Mouse (Mus musculus) midbrain, postnatal 0 days (tissue): ENCODE measurements around the gene Rita1. TPM values are rescaled to one million over a fixed set of nuclear protein-coding genes. Genes with fewer than 3 reads are reported as not detected.
A peak's percentile ranks its signal among the peaks of the same experiment; 100 is the strongest.

ENCODE experiments used
- ATAC-seq: fragments of 200-750 bp; cut with Nextera tagmentation; 2 replicates; pipeline ENCODE4 v1.8.0; 2017; ENCODE audit warnings: moderate number of reproducible peaks, mild to moderate bottlenecking, moderate TSS enrichment, moderate library complexity; ENCODE audit not compliant: low FRiP score
- DNase-seq: peaks from one replicate; pipeline ENCODE4 v3.0.0-alpha.2; 2015; ENCODE audit warnings: low spot score
- H3K27ac ChIP-seq: fragments of 300-500 bp; sonication (generic); 2 replicates; pipeline ENCODE4 v1.5.1; 2014; ENCODE audit warnings: low read depth, mild to moderate bottlenecking, low read length, mixed read lengths
- H3K27me3 ChIP-seq: fragments of 300-500 bp; sonication (generic); 2 replicates; pipeline ENCODE4 v1.6.1; 2014; ENCODE audit warnings: low read length, control low read depth, mixed read lengths; ENCODE audit not compliant: insufficient read depth
- H3K36me3 ChIP-seq: fragments of 300-500 bp; sonication (generic); 2 replicates; pipeline ENCODE4 v1.6.1; 2014; ENCODE audit warnings: low read length, control low read depth, mixed read lengths; ENCODE audit not compliant: insufficient read depth
- H3K4me1 ChIP-seq: fragments of 300-500 bp; sonication (generic); 2 replicates; pipeline ENCODE4 v1.6.1; 2014; ENCODE audit warnings: mild to moderate bottlenecking, control low read depth, antibody characterized with exemption, low read length, mixed read lengths; ENCODE audit not compliant: insufficient read depth
- H3K4me2 ChIP-seq: fragments of 300-500 bp; sonication (generic); 2 replicates; pipeline ENCODE4 v1.6.1; 2014; ENCODE audit warnings: low read depth, mild to moderate bottlenecking, low read length, mixed read lengths; ENCODE audit not compliant: poor library complexity, severe bottlenecking
- H3K4me3 ChIP-seq: fragments of 300-500 bp; sonication (generic); 2 replicates; pipeline ENCODE4 v1.5.1; 2014; ENCODE audit warnings: low read depth, mild to moderate bottlenecking, low read length, moderate library complexity
- H3K9ac ChIP-seq: fragments of 300-500 bp; sonication (generic); replicated peaks from 2 replicates; pipeline ENCODE4 v1.6.1; 2014; ENCODE audit warnings: mild to moderate bottlenecking, low read length, moderate library complexity, mixed read lengths; ENCODE audit not compliant: poor library complexity, severe bottlenecking
- H3K9me3 ChIP-seq: fragments of 300-500 bp; sonication (generic); 2 replicates; pipeline ENCODE4 v1.6.1; 2016; ENCODE audit warnings: low read length, control low read depth
- CTCF ChIP-seq: IDR thresholded peaks from 2 replicates; pipeline ENCODE4 v1.5.1; 2016; ENCODE audit warnings: antibody characterized with exemption, mild to moderate bottlenecking
- WGBS: fragments of 180-500 bp; shearing (Covaris S2); extraction: QIAGEN DNeasy Blood & Tissue Kit; methylation state at CpG from one replicate; pipeline ENCODE4 v1.1.7; 2014; 5-methylcytosine and 5-hydroxymethylcytosine counted together
- polyA plus RNA-seq: library from polyadenylated mRNA; unstranded; fragments of >200 nt; fragmentation: Nextera tagmentation; extraction: Ambion mirVana; gene quantifications from 2 replicates; pipeline ENCODE4 v1.2.1, GENCODE M21; 2015
- total RNA-seq: library from RNA; depleted of rRNA; stranded (reverse); fragments of >200 nt; gene quantifications from 2 replicates; pipeline ENCODE4 v1.2.3, GENCODE M21; 2014

Rita1 gene
- total and polyA plus RNA-seq, 2 experiments from 2014 or later: 31.4 to 43.6 TPM

GRCm38 (mm10) chr5:120649938-120650337, 37.5 kb upstream of the Rita1 start:
- H3K4me1 ChIP-seq: peaks cover 6% of the 10 kb centered on the region; the same call in 1 of the 2 replicates
- no peaks in the 10 kb centered on the region for H3K36me3 ChIP-seq
- ATAC-seq: no peak
- DNase-seq: no peak
- H3K27ac ChIP-seq: no peak overlapping the region
- no peaks in the 10 kb centered on the region for H3K9me3 ChIP-seq
- peaks cover 14% of the 10 kb centered on the region; the same call in 1 of the 2 replicates for H3K27me3 ChIP-seq
- 27% methylated on average over 13 of the region's 13 CpGs for WGBS
- TF ChIP-seq CTCF: no peak
- 0 out of 2 replicates have a peak overlapping the region, but pooled peaks have one; percentile 39 for H3K9ac ChIP-seq
- H3K4me3 ChIP-seq: peak overlapping the region; percentile 35; the same call in 1 of the 2 replicates
- H3K4me2 ChIP-seq: peak overlapping the region; percentile 50; the same call in 1 of the 2 replicates

- H3K36me3 ChIP-seq: no peaks in the 10 kb centered on the region
- no peak; the same call in 1 of the 2 replicates for TF ChIP-seq CTCF
- H3K9me3 ChIP-seq: no peaks in the 10 kb centered on the region
- peak; percentile 59 for ATAC-seq
- peaks cover 14% of the 10 kb centered on the region; the same call in 1 of the 2 replicates for H3K27me3 ChIP-seq
- H3K4me2 ChIP-seq: peak overlapping the region; percentile 50
- WGBS: 4% methylated on average over 21 of the region's 21 CpGs
- no peak for DNase-seq
- peak overlapping the region; percentile 35 for H3K4me3 ChIP-seq
- peaks cover 6% of the 10 kb centered on the region; the same call in 1 of the 2 replicates for H3K4me1 ChIP-seq
- H3K27ac ChIP-seq: no peak overlapping the region
- H3K9ac ChIP-seq: peak overlapping the region; percentile 39; the same call in 1 of the 2 replicates
These were observed 37.1 kb upstream of the Rita1 start for GRCm38 (mm10) chr5:120649374-120649933.

GRCm38 (mm10) chr5:120648569-120649373, 36.4 kb upstream of the Rita1 start, which contains the start of gene Rasal1:
TSS of gene Rasal1 (plus strand) at chr5:120648812.
- Histone ChIP-seq H3K4me2 (peak within 1 kb of the TSS; percentile 50), H3K4me3 (peak within 1 kb of the TSS; percentile 35), H3K4me1 (peaks cover 6% of the 10 kb centered on the region; the same call in 1 of the 2 replicates), H3K27ac (no peak within 1 kb of the TSS), H3K36me3 (no peaks in the 10 kb centered on the region), H3K9ac (peak within 1 kb of the TSS; percentile 39), H3K9me3 (no peaks in the 10 kb centered on the region), H3K27me3 (peaks cover 14% of the 10 kb centered on the region; the same call in 1 of the 2 replicates)
- ATAC-seq: peak; percentile 39; the same call in 1 of the 2 replicates
- DNase-seq: peak; percentile 29
- under 1% methylated on average over 44 of the region's 53 CpGs for WGBS
- peak; percentile 70 for TF ChIP-seq CTCF

- peak overlapping the region; percentile 50; the same call in 1 of the 2 replicates for H3K4me2 ChIP-seq
- no peak for ATAC-seq
- 43% methylated on average over 12 of the region's 12 CpGs for WGBS
These were observed 35.6 kb upstream of the Rita1 start for GRCm38 (mm10) chr5:120647814-120648491.

GRCm38 (mm10) chr5:120647361-120647760, 35.0 kb upstream of the Rita1 start:
- Histone ChIP-seq H3K27ac (no peak overlapping the region), H3K36me3 (no peaks in the 10 kb centered on the region), H3K4me2 (no peak overlapping the region), H3K4me1 (peaks cover 6% of the 10 kb centered on the region; the same call in 1 of the 2 replicates), H3K9ac (no peak overlapping the region), H3K27me3 (peaks cover 14% of the 10 kb centered on the region; the same call in 1 of the 2 replicates), H3K9me3 (no peaks in the 10 kb centered on the region), H3K4me3 (no peak overlapping the region)
- 86% methylated on average over 4 of the region's 4 CpGs for WGBS
- DNase-seq (no peak), ATAC-seq (no peak)
- TF ChIP-seq CTCF: no peak

More at GRCm38 (mm10) chr5:120647814-120648491, 35.6 kb upstream of the Rita1 start:
- H3K36me3 ChIP-seq: no peaks in the 10 kb centered on the region
- H3K27ac ChIP-seq: no peak overlapping the region
- H3K4me3 ChIP-seq: peak overlapping the region; percentile 35
- DNase-seq: no peak
- no peak overlapping the region for H3K9ac ChIP-seq
- H3K27me3 ChIP-seq: peaks cover 14% of the 10 kb centered on the region; the same call in 1 of the 2 replicates
- H3K4me1 ChIP-seq: peaks cover 6% of the 10 kb centered on the region; the same call in 1 of the 2 replicates
- H3K9me3 ChIP-seq: no peaks in the 10 kb centered on the region
- peak; percentile 17; the same call in 1 of the 2 replicates for TF ChIP-seq CTCF
